Mouse (Mus musculus) CD8-positive naive resting alpha-beta T cell, adult 2 months (primary cell): ENCODE data around the gene Large2.

ENCODE experiments used
- DNase-seq, 2 experiments: peaks; one replicate each; pipeline ENCODE4 v3.0.0; 2022; ENCODE audit warnings: low read depth in 2 of 2, low spot score in 2 of 2

The Large2 gene

DNA sequence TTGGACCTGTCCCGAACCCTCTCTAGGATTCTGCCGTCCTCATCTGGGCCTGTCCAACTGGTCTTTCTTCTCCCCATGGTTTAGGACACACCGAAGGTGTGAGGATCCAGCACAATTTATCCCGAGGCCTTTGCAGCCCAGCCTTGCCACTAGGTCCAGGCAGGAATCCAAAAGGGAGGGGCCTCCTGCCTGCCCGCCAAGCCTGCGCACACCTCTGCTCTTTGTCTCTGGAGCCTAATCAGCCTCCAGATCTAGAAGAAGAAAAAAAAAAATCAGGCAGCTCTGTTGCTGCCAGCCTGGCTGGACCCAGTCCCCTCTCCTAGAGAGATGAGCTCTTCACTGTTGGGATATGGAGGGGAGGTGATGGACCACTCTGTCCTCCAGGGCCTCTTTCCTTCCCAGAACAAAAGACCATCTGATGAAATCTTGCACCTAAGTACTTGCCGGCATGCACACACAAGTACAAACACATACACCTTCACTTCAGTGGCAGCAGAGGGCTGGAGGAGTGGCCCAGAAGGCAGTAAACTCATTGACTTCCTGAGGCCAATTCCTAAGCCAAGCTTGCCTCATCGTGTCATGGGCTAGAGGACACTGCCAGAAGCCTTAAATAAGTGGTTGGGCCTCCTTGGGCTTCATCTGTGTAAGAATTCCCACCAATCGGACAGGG is 1.8 kb downstream of the Large2 start:
- no peak for DNase-seq

GRCm38 (mm10) chr2:92371971-92372690 is 2.5 kb downstream of the Large2 start:
- DNase-seq: no peak

- DNase-seq: no peak
These were observed 3.6 kb downstream of the Large2 start for GRCm38 (mm10) chr2:92370821-92371805.

DNA sequence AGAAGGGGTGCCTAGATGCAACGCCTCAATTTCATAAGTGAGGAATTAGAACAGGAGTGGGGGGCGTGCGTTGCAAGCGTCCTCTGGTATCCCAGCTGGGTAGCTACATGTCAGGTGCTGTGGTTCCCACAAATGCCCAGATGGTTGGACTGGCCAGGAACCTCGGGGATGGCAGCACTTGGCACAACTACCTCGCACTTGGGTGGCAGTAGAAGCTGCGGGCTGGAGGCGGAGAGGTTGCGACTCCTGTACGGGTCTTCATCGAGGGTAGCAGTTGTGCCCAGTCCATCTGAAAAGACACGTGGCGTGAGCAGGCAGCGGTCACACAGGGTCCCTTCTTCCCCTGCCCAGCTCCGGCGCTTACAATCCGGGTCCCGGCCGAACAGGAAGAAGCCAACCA is 4.3 kb downstream of the Large2 start:
- no peak for DNase-seq

DNA sequence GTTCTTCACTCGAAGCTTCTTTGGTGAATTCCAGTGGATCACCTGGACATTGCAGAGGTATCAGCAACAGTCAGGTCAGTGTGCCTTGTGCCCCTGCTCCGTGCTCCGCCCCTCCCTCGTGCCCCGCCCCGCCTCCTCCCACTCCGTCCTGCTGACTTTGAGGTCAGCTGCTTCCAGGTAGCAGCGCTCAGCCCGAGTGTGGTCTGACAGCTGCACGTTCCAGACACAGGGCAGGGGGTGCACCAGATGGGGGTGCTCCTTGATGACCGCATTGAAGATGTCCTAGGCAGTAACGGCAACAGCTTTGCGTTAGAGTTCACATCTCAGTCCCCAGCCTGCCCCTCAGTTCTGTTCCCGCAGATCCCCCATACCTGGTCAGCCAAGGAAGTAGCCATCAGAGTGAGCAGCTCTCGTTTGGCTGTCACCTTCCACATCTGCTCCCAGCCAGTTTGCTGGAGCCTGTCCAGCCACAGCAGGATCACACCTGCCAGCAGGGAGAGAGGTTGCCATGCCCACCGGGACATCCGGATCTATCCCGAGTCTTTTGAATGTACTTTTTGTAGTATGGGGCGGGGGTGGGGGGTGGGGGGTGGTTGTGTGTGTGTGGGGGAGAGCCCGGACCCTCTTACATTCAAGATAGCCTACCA is 7.2 kb downstream of the Large2 start:
- DNase-seq: no peak

GRCm38 (mm10) chr2:92365568-92365967 is 9.1 kb downstream of the Large2 start:
- DNase-seq: no peak

- DNase-seq: no peak
These were observed 10.6 kb downstream of the Large2 start for GRCm38 (mm10) chr2:92364086-92364485.

GRCm38 (mm10) chr2:92362571-92363228 is 12.0 kb downstream of the Large2 start:
- no peak for DNase-seq

GRCm38 (mm10) chr2:92361795-92362194 is 12.9 kb downstream of the Large2 start:
- DNase-seq: no peak

DNA sequence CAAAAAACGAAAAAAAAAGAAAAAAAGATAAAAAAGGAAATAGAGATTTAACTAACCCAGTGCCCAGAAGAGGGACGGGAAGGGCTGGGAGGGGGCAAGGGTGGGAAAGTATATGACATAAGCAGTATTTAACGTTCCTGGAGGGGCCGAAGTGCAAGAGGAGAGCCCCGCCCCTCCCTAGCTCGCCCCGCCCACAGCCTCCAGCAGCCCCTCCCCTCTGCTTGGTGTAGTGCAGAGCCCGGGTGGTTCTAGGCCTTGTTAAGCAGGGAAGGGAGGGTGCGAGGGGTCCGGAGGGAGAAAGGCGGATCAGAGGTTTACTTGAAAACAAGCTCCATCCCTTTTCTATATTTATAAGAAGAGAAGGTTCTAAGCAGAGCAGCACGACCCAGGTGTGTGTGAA is 13.8 kb downstream of the Large2 start:
- DNase-seq: no peak

- no peak for DNase-seq
These were observed 14.4 kb downstream of the Large2 start for GRCm38 (mm10) chr2:92360186-92360823.

DNA sequence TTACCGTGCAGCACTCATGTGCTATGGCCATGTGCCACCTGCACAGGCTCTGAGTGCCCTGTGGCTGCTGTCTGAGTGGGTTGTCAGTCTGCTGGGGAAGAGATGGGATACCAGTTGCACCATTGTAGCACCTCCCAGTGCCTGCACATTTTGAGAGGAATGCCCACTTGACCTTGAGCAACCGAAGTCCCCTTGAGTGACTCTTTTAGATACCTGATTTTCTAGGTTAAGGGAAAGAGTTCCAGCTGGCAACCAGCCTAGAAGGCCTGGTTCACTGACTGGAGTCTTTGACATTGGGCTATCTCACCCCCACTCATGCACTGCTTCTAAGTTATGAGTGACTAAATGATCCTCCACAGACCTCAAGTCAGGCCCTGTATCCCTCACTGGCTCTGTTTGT is 15.4 kb downstream of the Large2 start:
- no peak for DNase-seq

- no peak for DNase-seq
These were observed 20.4 kb downstream of the Large2 start for GRCm38 (mm10) chr2:92354224-92354623.

DNA sequence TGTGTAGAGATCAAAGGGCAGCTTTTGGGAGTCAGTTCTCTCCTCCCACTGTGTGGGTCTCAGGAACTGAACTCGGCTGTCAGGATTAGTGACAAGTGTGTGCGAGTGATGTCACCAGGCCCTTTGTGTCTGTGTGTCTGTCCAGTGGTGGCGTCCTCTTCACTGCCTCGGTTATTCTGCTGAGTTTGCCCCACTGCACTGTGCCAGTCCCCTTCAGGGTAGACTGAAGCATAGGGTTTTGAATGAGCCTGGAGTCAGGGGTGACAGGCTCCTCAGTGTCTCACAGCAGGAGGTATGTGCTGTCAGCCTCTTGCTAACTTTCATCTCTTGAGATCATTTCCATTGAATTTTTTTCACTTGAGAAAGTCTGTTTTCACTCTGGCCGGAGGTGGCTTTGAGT is 21.3 kb downstream of the Large2 start:
- no peak for DNase-seq

DNA sequence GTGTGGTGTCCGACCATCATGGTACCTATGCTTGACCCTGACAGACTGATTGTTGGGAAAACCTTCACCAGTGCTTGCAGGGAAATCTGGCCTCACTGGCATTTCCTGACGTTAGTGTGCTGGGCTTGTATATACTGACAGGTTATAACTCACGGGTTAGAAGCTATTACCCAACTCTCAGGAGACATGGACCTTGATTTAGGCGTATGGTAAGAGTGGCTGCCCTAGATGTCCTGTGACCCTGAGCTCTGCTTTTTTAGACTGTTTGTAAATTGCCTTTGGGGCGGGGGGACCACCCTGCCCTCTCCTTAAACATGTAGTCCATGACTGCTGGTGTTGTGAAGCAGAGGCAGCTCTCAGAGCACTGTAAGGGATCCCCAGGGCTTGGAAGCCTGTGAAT is 24.0 kb downstream of the Large2 start:
- no peak for DNase-seq

GRCm38 (mm10) chr2:92349589-92350425 is 24.9 kb downstream of the Large2 start:
- DNase-seq: no peak

DNA sequence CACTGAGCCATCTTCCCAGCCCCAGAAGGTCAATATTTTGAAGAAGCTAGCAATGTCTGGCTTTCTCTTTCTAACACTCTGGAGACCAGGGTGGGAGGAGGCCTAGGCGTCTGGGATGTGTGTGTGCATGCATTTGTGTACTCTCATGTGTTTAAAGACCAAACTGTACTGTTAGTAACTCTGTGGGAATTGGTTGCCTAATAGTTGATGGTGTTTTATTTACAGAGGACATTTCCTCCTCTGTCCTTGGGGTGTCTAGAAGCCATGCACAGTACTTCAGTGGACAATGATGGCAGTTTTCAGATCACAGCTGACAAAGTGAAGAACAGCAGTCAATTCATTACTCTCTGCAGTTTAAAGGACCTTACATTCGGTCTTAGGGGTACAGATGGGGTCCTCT is 27.5 kb downstream of the Large2 start:
- no peak for DNase-seq

DNA sequence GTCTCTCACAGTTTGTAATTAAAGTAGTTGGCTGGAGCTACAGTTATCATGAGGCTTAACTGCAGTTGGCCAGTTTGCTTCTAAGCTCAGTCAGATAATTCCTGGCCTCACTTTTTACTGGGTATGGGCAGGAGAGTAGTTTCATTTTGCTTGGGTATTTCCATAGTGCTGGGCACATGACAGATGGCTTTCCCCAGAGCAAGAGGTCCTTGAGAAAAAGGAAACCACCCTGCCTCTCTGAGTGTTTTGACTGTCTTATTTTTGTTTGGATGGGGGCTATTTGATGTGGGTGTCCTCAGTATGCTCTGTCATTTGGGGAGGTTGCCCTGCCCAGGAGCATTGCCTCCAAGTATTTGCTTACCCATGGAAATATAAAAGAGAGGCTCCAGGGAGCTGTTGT is 32.3 kb downstream of the Large2 start:
- DNase-seq: no peak

- no peak for DNase-seq
These were observed 42.8 kb downstream of the Large2 start for GRCm38 (mm10) chr2:92331871-92332270.
